Mouse (Mus musculus): ENCODE results near the gene Zcchc18. TPM values are rescaled to one million over a fixed set of nuclear protein-coding genes. Genes with fewer than 3 reads are reported as not detected.

Gene Zcchc18
- polyA plus RNA-seq, 1 experiment from 2014 or later, result 8.6 TPM

DNA sequence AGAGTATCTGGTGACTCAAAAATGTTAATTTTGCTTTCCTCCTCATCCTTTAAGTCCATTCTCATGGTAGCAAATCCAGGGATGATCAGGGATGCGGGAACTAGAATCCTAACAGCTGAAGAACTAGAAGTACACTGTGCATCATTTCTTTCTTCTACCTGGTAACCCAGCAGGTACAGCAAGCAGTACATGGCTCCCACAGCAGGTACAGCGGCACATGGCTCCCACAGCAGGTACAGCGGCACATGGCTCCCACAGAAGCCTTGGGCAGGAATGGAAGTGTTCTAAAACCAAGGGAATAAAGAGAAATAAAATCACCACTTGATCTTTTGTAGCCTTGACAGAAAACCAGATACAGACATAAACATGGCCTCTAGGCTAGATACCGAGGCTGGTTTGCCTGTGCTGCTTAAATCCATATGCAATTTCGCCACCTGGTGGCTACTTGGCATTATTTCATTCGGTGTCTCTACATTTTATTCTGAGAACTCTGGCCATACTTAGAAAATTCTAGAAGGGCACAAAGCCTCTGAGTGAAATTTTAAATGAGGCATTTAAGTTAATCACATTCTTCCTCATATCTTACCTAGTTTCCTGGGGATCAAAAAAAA is 22.2 kb downstream of the Zcchc18 start:
- H3K27me3 ChIP-seq (ENCODE audit: insufficient read depth, poor library complexity, severe bottlenecking), result no peaks in the 10 kb centered on the region
- H3K4me1 ChIP-seq, result no peaks in the 10 kb centered on the region
- WGBS, result 50% methylated on average over 6 of the region's 6 CpGs
- H3K27ac ChIP-seq, result no peak overlapping the region
- no peak for DNase-seq (ENCODE audit: low spot score)
- H3K36me3 ChIP-seq, result peaks cover 2% of the 10 kb centered on the region; the same call in 1 of the 2 replicates
- no peak overlapping the region for H3K4me3 ChIP-seq
- no peaks in the 10 kb centered on the region for H3K9me3 ChIP-seq

DNA sequence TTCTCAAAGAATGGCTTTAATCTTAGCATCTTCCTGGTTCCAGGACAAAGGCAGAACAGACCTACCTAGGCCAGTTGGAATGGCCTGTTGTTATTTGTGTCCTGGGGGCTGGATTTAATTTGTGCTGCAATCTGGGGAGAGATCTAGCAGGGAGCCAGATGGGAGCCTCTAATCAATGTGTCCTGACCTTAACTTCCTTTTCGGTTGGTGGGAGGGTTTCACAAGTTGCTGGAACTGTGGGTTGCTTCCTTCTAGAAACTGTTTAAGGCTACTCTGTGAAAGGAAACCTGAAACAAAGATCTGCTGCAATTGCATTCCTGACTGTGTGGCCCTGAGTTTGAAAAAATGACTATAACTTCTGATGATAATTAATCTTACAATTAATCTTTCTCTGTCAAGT is 24.7 kb downstream of the Zcchc18 start:
- H3K9me3 ChIP-seq, result no peaks in the 10 kb centered on the region
- H3K36me3 ChIP-seq, result no peaks in the 10 kb centered on the region
- 75% methylated on average over 1 of the region's 1 CpGs for WGBS
- no peak overlapping the region for H3K4me3 ChIP-seq
- no peak overlapping the region for H3K27ac ChIP-seq
- no peaks in the 10 kb centered on the region for H3K27me3 ChIP-seq (ENCODE audit: insufficient read depth, poor library complexity, severe bottlenecking)
- no peak for DNase-seq (ENCODE audit: low spot score)
- no peaks in the 10 kb centered on the region for H3K4me1 ChIP-seq

DNA sequence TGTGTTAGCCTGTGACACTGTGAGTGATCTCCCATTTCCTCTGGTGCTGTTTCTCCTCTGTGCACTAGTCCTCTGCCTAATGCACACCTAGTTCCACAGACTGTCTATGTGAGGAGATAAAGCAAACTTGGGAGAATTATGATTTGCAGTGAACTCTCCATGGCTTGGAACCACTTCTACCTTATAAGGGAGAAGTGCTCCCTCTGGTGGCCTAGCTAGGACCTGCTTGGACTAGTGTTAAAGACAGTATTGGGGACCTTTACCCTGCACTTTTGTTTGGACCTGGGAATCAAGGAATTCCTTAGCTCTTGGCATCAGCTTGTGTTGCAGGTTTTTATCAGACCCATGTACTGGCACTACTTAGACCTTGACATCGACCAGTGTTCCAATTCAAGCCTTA is 26.4 kb downstream of the Zcchc18 start:
- Histone ChIP-seq H3K9me3 (no peaks in the 10 kb centered on the region), H3K27me3 (ENCODE audit: insufficient read depth, poor library complexity, severe bottlenecking) (no peaks in the 10 kb centered on the region), H3K4me1 (no peaks in the 10 kb centered on the region), H3K36me3 (no peaks in the 10 kb centered on the region), H3K4me3 (no peak overlapping the region), H3K27ac (no peak overlapping the region)
- 8% methylated on average over 1 of the region's 1 CpGs for WGBS
- no peak for DNase-seq (ENCODE audit: low spot score)

DNA sequence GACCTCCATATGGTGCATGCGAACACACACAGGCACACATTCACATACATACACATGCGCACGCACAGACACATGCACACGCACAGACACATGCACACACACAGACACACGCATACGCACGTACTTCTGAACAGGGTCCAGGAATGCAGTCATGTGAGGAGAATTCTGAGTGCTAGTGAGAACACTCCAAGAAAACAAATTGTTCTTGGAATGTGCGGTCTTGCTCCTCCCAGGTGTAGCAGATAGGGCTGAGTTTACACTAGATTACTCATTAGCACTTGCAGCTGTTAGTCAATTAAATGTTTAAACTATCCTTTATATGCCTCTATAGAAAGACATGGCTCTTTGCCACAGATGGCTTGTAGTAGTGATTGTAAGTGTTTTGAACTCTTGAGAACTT is 38.0 kb downstream of the Zcchc18 start:
- no peak overlapping the region for H3K4me3 ChIP-seq
- DNase-seq (ENCODE audit: low spot score), result no peak
- H3K9me3 ChIP-seq, result no peaks in the 10 kb centered on the region
- no peaks in the 10 kb centered on the region for H3K4me1 ChIP-seq
- no peaks in the 10 kb centered on the region for H3K36me3 ChIP-seq
- WGBS, result 93% methylated on average over 8 of the region's 8 CpGs
- H3K27me3 ChIP-seq (ENCODE audit: insufficient read depth, poor library complexity, severe bottlenecking), result no peaks in the 10 kb centered on the region
- H3K27ac ChIP-seq, result no peak overlapping the region

DNA sequence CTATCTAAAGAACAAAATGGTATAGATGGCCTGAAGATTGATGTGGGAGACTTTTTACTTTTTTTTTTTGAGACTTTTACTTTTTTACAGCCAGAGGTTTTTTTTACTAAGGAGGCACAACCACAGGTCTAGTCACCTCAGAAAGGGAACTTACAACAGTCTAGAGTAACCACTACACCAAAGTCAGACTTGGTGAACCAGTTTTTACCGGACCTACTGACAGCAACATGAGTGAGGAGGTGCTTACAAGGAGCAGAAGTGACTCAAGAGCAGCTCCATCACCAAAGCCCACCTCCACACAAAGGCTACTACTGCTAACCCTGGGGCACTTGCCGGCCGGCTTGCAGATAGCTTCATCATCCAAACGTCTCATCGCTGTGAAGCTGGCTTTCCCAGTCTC is 38.8 kb downstream of the Zcchc18 start:
- H3K27ac ChIP-seq, result no peak overlapping the region
- no peak overlapping the region for H3K4me3 ChIP-seq
- no peaks in the 10 kb centered on the region for H3K4me1 ChIP-seq
- H3K36me3 ChIP-seq, result no peaks in the 10 kb centered on the region
- H3K9me3 ChIP-seq, result no peaks in the 10 kb centered on the region
- DNase-seq (ENCODE audit: low spot score), result no peak
- 88% methylated on average over 5 of the region's 5 CpGs for WGBS
- no peaks in the 10 kb centered on the region for H3K27me3 ChIP-seq (ENCODE audit: insufficient read depth, poor library complexity, severe bottlenecking)

DNA sequence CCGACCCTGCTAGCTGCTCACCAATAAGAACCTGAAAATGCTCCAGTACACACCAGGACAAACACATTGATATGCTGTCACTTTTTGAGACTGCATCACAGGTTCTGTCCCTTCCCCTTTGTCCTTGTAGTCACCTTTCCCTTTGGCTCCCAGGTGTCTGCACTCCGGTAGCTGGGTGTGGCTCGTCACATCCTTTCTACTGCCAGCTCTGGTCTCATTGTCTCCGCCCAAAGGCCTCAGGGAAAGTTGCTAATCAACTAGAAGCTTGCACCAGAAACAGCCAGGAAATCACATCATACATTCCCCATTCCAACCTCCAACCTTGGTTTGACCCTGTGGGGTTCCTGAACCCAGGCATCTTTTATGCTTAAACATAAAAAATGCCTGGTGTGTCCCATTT is 41.4 kb downstream of the Zcchc18 start:
- Histone ChIP-seq H3K4me3 (no peak overlapping the region), H3K9me3 (no peaks in the 10 kb centered on the region), H3K27me3 (ENCODE audit: insufficient read depth, poor library complexity, severe bottlenecking) (no peaks in the 10 kb centered on the region), H3K27ac (no peak overlapping the region), H3K4me1 (no peaks in the 10 kb centered on the region), H3K36me3 (no peaks in the 10 kb centered on the region)
- 65% methylated on average over 4 of the region's 4 CpGs for WGBS
- DNase-seq (ENCODE audit: low spot score), result no peak

DNA sequence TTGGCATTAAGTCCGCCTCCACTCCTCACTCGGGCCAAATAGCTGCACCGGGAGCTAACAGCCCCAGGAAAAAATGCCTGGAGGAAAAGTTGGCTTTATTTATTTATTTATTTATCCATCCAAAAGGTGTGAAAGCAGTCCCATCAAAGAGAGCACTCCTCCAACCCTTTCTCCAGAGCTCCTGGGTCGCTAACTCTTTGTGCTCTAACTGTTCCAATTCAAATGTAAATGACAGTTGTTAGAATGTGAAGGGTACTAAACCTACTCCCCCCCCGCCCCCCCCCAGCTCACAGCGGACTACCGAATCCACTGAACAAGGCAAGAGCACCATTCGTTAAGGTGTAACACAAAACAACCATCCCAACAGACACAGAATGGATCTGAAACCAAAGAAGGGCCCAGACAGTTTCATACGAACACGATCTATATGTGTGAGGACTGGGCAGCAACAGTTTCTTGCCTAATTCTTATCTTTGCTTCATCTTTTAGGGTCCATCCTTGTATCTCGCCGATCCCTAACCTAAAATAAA is 44.6 kb downstream of the Zcchc18 start:
- 19% methylated on average over 12 of the region's 12 CpGs for WGBS
- no peak for DNase-seq (ENCODE audit: low spot score)
- Histone ChIP-seq H3K27me3 (ENCODE audit: insufficient read depth, poor library complexity, severe bottlenecking) (no peaks in the 10 kb centered on the region), H3K9me3 (no peaks in the 10 kb centered on the region), H3K36me3 (no peaks in the 10 kb centered on the region), H3K4me3 (peak overlapping the region; percentile 65), H3K4me1 (no peaks in the 10 kb centered on the region), H3K27ac (peak overlapping the region; percentile 94)

DNA sequence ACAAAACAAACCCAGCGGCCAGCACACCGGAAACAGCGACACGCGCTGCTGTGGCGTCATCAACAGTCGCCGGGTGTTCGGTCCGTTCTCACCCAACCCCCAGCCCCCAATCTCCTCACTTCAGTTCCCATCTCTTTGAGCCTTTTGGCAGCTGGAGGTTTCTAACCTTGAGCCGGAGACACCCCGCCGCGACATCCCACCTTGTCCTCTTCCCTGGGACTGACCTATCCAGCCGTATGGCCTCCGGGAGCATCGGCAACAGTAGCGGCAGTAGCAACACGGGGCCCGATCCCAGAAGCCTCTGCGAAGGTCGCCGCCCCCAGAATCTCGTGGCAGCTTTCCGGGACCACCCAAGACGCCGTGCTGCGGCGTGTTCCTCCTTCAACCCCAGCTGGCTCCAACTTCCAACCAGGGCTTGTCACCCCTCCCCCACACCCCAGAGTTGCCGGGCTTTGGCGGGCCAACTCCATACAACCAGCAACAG is 45.1 kb downstream of the Zcchc18 start, which contains the start of gene Slc25a53:
Slc25a53 (minus strand) TSS at position 303 of the 484 bp plus-strand sequence.
- DNase-seq (ENCODE audit: low spot score), result peak; percentile 91
- Histone ChIP-seq H3K27ac (peak within 1 kb of the TSS; percentile 94), H3K9me3 (no peaks in the 10 kb centered on the region), H3K27me3 (ENCODE audit: insufficient read depth, poor library complexity, severe bottlenecking) (no peaks in the 10 kb centered on the region), H3K4me3 (peak within 1 kb of the TSS; percentile 65), H3K36me3 (no peaks in the 10 kb centered on the region), H3K4me1 (no peaks in the 10 kb centered on the region)
- WGBS, result 24% methylated on average over 30 of the region's 31 CpGs

DNA sequence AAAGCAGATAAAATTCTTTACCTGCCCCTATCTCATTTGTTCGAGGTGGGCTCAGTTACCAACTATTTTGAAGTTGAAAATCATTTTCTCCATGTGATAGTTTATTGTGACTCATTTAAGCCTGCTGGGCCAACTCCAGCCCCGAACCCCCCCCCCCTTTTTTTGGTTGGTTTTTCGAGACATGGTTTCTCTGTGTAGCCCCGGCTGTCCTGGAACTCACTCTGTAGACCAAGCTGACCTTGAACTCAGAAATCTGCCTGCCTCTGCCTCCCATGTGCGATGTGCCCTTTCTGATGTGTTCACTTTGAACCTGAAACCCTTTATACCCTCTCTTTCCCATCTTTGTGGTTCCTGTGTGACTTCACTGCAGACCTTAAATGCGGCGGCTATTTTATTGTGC is 45.5 kb downstream of the Zcchc18 start:
- 40% methylated on average over 7 of the region's 7 CpGs for WGBS

More for the DNA sequence above, 45.5 kb downstream of the Zcchc18 start:
- Histone ChIP-seq H3K36me3 (no peaks in the 10 kb centered on the region), H3K4me1 (no peaks in the 10 kb centered on the region), H3K27ac (peak overlapping the region; percentile 94), H3K9me3 (no peaks in the 10 kb centered on the region), H3K27me3 (ENCODE audit: insufficient read depth, poor library complexity, severe bottlenecking) (no peaks in the 10 kb centered on the region), H3K4me3 (peak overlapping the region; percentile 65)
- DNase-seq (ENCODE audit: low spot score), result no peak

Other genes starting within 250 kb of the Zcchc18 start
- gene Morf4l2, start 249.5 kb upstream of the Zcchc18 start, polyA plus RNA-seq (2016; fragmentation: Nextera tagmentation; extraction: Ambion mirVana), result 448 and 541 TPM in 2 replicates
- gene Glra4, start 213.0 kb upstream of the Zcchc18 start, polyA plus RNA-seq (2016; fragmentation: Nextera tagmentation; extraction: Ambion mirVana), result 0.15 and 0.21 TPM in 2 replicates
- gene Plp1, start 170.5 kb upstream of the Zcchc18 start, polyA plus RNA-seq (2016; fragmentation: Nextera tagmentation; extraction: Ambion mirVana), result 2.7 and 3.2 TPM in 2 replicates
- gene Rab9b, start 124.4 kb upstream of the Zcchc18 start, polyA plus RNA-seq (2016; fragmentation: Nextera tagmentation; extraction: Ambion mirVana), result 0.05 and 0.20 TPM in 2 replicates
- not detected in 2 replicates for gene H2bfm, start 65.8 kb upstream of the Zcchc18 start, polyA plus RNA-seq (2016; fragmentation: Nextera tagmentation; extraction: Ambion mirVana)
- gene Tmsb15b2, start 17.7 kb upstream of the Zcchc18 start, polyA plus RNA-seq (2016; fragmentation: Nextera tagmentation; extraction: Ambion mirVana), result 19.7 and 28.3 TPM in 2 replicates
- 1.4 and 2.4 TPM in 2 replicates for gene Tmsb15l, start 16.3 kb upstream of the Zcchc18 start, polyA plus RNA-seq (2016; fragmentation: Nextera tagmentation; extraction: Ambion mirVana)
- 11.8 and 13.6 TPM in 2 replicates for gene Tmsb15b1, start 16.3 kb upstream of the Zcchc18 start, polyA plus RNA-seq (2016; fragmentation: Nextera tagmentation; extraction: Ambion mirVana)
- gene Slc25a53, start 45.1 kb downstream of the Zcchc18 start, polyA plus RNA-seq (2016; fragmentation: Nextera tagmentation; extraction: Ambion mirVana), result 6.1 and 6.3 TPM in 2 replicates
- 8.4 and 9.1 TPM in 2 replicates for gene Fam199x, start 56.4 kb downstream of the Zcchc18 start, polyA plus RNA-seq (2016; fragmentation: Nextera tagmentation; extraction: Ambion mirVana)
- 0.25 TPM in 1 of 2 replicates, not detected in the other for gene Esx1, start 128.9 kb downstream of the Zcchc18 start, polyA plus RNA-seq (2016; fragmentation: Nextera tagmentation; extraction: Ambion mirVana)

Data from heart, embryonic 10.5 days (tissue).